Mouse (Mus musculus): ENCODE measurements around the gene Khsrp.

GRCm38 (mm10) chr17:56995046-56995445, 36.3 kb downstream of the Khsrp start:
- TF ChIP-seq CTCF (conservative IDR thresholded peaks at IDR 0.05; ENCODE audit: insufficient read depth, insufficient read length, low read depth, low read length) (no peak), POLR2A (IDR thresholded peaks at IDR 0.05; ENCODE audit: low read depth, low read length) (no peak)

All from kidney, adult 2 months (tissue).